Mouse (Mus musculus) liver, embryonic 14.5 days (tissue): ENCODE data around the gene Pard6a. TPM values are rescaled to one million over a fixed set of nuclear protein-coding genes. Genes with fewer than 3 reads are reported as not detected.
A peak's percentile ranks its signal among the peaks of the same experiment; 100 is the strongest.

Source experiments
- ATAC-seq: fragments of 200-750 bp; cut with Nextera tagmentation; 2 replicates; pipeline ENCODE4 v1.8.0; 2017; ENCODE audit warnings: moderate number of reproducible peaks, mild to moderate bottlenecking, moderate library complexity; ENCODE audit not compliant: insufficient read depth
- DNase-seq, 3 experiments: peaks; one replicate each; pipeline ENCODE4 v3.0.0-alpha.2; 2012 to 2013; ENCODE audit warnings: low read depth in 3 of 3, low spot score in 3 of 3
- H3K27ac ChIP-seq: fragments of 300-500 bp; sonication (generic); 2 replicates; pipeline ENCODE4 v1.5.1; 2014; ENCODE audit warnings: moderate library complexity, mild to moderate bottlenecking, control low read depth, inconsistent platforms
- H3K27me3 ChIP-seq: fragments of 300-500 bp; sonication (generic); 2 replicates; pipeline ENCODE4 v1.6.1; 2014; ENCODE audit warnings: mild to moderate bottlenecking, low read length, moderate library complexity; ENCODE audit not compliant: control insufficient read depth, insufficient read depth
- H3K36me3 ChIP-seq: fragments of 300-500 bp; sonication (generic); replicated peaks from 2 replicates; pipeline ENCODE4 v1.6.1; 2014; ENCODE audit warnings: low read depth; ENCODE audit not compliant: control insufficient read depth, insufficient read depth
- H3K4me1 ChIP-seq, 2 experiments: fragments of 200-500 bp in 1 of 2; fragments of 300-500 bp in 1 of 2; sonication (generic) in 1 of 2; replicated peaks; 2 replicates each; pipeline ENCODE4 v1.6.1; 2012 to 2014; ENCODE audit warnings: antibody characterized with exemption in 1 of 2, inconsistent platforms in 1 of 2, low read length in 1 of 2; ENCODE audit not compliant: control insufficient read depth in 2 of 2, insufficient read depth in 2 of 2
- H3K4me2 ChIP-seq: fragments of 300-500 bp; sonication (generic); 2 replicates; pipeline ENCODE4 v1.6.1; 2014; ENCODE audit warnings: low read depth, mild to moderate bottlenecking, control low read depth, moderate library complexity
- H3K4me3 ChIP-seq, 2 experiments: fragments of 200-500 bp in 1 of 2; fragments of 300-500 bp in 1 of 2; sonication (generic) in 1 of 2; 2 replicates each; pipeline ENCODE4 v1.5.1; 2012 to 2014; ENCODE audit warnings: low read depth in 2 of 2, low read length in 2 of 2, mild to moderate bottlenecking in 2 of 2, control low read depth in 1 of 2, inconsistent platforms in 1 of 2, moderate library complexity in 1 of 2; ENCODE audit not compliant: insufficient read depth in 1 of 2
- H3K9ac ChIP-seq: fragments of 300-500 bp; sonication (generic); replicated peaks from 2 replicates; pipeline ENCODE4 v1.6.1; 2014; ENCODE audit warnings: mild to moderate bottlenecking, control low read depth, moderate library complexity
- H3K9me3 ChIP-seq: fragments of 300-500 bp; sonication (generic); 2 replicates; pipeline ENCODE4 v1.6.1; 2016; ENCODE audit warnings: low read length, mixed read lengths; ENCODE audit not compliant: control insufficient read depth
- CTCF ChIP-seq: IDR thresholded peaks from 2 replicates; pipeline ENCODE4 v1.5.1; 2016; ENCODE audit warnings: antibody characterized with exemption, low read depth, control low read depth
- EP300 ChIP-seq: IDR thresholded peaks from 2 replicates; pipeline ENCODE4 v1.6.1; 2016; ENCODE audit warnings: antibody characterized with exemption, low read depth
- WGBS: fragments of 180-500 bp; shearing (Covaris S2); extraction: QIAGEN DNeasy Blood & Tissue Kit; methylation state at CpG from one replicate; pipeline ENCODE4 v1.1.7; 2014; ENCODE audit not compliant: insufficient replicate concordance; 5-methylcytosine and 5-hydroxymethylcytosine counted together
- polyA plus RNA-seq, 2 experiments: library from polyadenylated mRNA; depleted of rRNA in 1 of 2; stranded (reverse) in 1 of 2; unstranded in 1 of 2; fragments of >200 nt; fragmentation: Nextera tagmentation in 1 of 2; extraction: Ambion mirVana in 1 of 2; gene quantifications; 2 replicates each; pipeline versions ENCODE4 v1.2.1 to v1.2.3; 2012 to 2014

Pard6a gene
- polyA plus RNA-seq (2012; rRNA removed) (5.9 and 6.0 TPM in 2 replicates), polyA plus RNA-seq (2014; fragmentation: Nextera tagmentation; extraction: Ambion mirVana) (6.4 and 7.9 TPM in 2 replicates)

DNA sequence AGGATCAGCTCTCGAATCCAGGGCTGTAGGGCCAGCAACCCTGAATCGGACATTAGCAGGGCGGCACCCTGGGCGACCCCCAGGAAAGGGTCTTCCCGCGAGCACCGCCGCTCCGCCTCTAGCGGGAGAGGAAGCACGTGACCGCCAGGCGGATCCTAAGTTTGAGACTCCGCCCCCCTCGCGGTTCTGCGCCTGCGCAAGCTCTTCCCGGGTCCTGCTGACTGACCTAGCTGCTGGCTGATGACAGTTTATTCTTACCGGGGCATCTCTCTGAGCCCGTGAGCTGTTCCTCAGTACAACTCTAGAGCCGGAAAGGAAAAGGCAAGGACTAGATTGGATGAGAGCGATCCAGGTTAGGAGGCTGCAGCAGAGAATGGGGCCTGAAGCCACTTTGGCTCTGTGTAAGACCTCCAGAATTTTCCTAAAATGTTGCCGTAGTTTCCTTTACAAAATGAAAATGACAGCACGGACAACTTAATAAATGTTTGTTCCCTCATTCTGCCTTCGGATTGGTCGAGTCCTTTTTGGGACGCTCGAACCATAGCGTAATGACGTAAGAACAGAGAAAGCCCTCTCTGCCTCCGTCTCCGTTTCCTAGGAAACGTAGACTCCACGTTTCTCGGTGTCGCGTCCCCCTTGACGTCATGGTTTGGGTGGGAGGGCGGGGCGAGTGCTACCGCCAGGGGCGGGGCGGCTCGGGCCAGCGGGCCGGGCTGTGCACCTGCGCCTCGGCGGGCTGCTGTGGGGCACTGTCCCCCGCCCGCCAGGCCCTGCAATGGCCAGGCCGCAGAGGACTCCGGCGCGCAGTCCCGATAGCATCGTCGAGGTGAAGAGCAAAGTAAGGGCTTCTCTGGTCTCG is at the start of gene Pard6a, which contains the start of gene Acd:
Gene Pard6a, plus strand, starts transcription at position 183 of the 859 bp plus-strand sequence.
Gene Acd, minus strand, starts transcription at position 137 of the 859 bp plus-strand sequence.
- TF ChIP-seq CTCF (0 out of 2 replicates have a peak, but pooled peaks have one; percentile 16), EP300 (no peak)
- Histone ChIP-seq H3K4me3 (peak within 1 kb of the TSS; percentile 77 to 95), H3K36me3 (no peaks in the 10 kb centered on the region; the same call in 1 of the 2 replicates), H3K4me1 (peaks cover 2 to 11% of the 10 kb centered on the region in 2 experiments; a peak in 3 of 4 replicates), H3K9me3 (no peaks in the 10 kb centered on the region), H3K9ac (peak within 1 kb of the TSS; percentile 68), H3K27ac (peak within 1 kb of the TSS; percentile 85), H3K27me3 (no peaks in the 10 kb centered on the region), H3K4me2 (peak within 1 kb of the TSS; percentile 97)
- DNase-seq (peak; percentile 87 to 89 (median 87)), ATAC-seq (peak; percentile 79)
- under 1% methylated on average over 60 of the region's 60 CpGs for WGBS

DNA sequence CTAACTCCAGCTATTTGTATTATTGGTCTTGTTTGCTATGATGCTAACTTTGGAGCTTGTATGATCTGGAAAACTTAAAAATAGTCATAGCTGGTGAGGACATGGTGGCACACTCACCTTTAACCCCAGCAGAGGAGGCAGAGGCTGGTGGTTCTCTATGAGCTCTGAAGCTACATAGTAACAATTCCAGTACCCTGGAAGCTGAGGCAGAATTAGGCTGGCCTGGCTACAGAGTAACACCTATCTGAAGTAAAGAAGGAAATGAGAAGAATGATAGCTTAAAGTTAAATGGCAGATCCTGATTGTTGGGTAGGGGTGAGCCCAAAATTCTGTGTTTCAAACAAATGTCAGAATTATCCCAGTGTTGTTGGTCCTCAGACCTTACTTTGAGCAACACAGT is 43.3 kb upstream of the Pard6a start:
- Histone ChIP-seq H3K4me3 (no peak overlapping the region), H3K27ac (no peak overlapping the region), H3K4me1 (no peaks in the 10 kb centered on the region), H3K4me2 (no peak overlapping the region), H3K9me3 (no peaks in the 10 kb centered on the region), H3K9ac (no peak overlapping the region), H3K27me3 (no peaks in the 10 kb centered on the region), H3K36me3 (peaks cover 17% of the 10 kb centered on the region)
- DNase-seq (no peak), ATAC-seq (no peak)
- no peak for TF ChIP-seq EP300
- TF ChIP-seq CTCF, result no peak

DNA sequence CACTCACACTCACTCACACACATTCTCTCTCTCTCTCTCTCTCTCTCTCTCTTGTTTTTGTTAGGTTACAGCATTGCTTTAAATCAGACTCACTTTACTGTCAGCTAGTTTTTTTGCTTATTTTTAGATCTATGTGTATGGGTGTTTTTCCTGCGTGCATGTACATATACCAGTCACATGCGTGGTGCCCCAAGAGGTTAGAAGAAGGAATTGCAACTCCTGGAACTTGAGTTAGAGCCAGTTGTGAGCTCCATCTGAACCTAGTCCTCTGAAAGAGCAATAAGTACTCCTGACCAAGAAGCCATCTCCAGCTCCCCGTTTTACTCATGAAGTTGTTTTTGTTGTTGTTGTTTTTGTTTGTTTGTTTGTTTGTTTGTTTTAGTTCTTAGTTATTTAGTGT is 39.8 kb upstream of the Pard6a start:
- Histone ChIP-seq H3K27ac (no peak overlapping the region), H3K4me2 (no peak overlapping the region)
- TF ChIP-seq CTCF (peak; percentile 59; the same call in 1 of the 2 replicates), EP300 (no peak)

DNA sequence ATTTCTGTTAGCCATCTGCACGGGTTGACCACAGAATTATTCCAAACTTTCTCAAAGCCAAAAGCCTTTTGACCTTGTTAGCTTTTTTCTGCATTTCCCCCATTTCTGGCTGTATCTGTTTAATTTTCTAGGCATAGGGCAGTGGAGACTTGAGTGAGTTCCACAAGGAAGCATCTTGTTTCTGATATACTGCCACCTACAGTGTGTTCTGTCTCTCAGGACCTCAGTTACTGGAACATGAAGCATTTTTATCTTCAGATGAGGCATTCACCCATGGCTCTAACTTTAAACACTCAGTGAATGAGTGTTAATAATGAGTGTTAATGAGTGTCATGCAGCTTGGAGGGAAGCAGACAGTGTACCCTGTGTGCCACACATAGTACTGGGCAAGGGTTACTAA is 23.1 kb upstream of the Pard6a start:
- ATAC-seq, result no peak
- no peak overlapping the region for H3K4me2 ChIP-seq
- H3K4me1 ChIP-seq, result no peaks in the 10 kb centered on the region
- no peak for DNase-seq
- H3K27me3 ChIP-seq, result no peaks in the 10 kb centered on the region
- TF ChIP-seq EP300, result no peak
- no peak for TF ChIP-seq CTCF
- WGBS, result 76% methylated on average over 1 of the region's 1 CpGs
- no peak overlapping the region for H3K27ac ChIP-seq
- H3K9me3 ChIP-seq, result no peaks in the 10 kb centered on the region
- no peak overlapping the region for H3K4me3 ChIP-seq
- H3K36me3 ChIP-seq, result peaks cover 91% of the 10 kb centered on the region
- H3K9ac ChIP-seq, result no peak overlapping the region

More for the DNA sequence above, 39.8 kb upstream of the Pard6a start:
- no peaks in the 10 kb centered on the region for H3K27me3 ChIP-seq
- DNase-seq, result no peak
- H3K9me3 ChIP-seq, result no peaks in the 10 kb centered on the region
- H3K36me3 ChIP-seq, result peaks cover 24% of the 10 kb centered on the region
- 66% methylated on average over 3 of the region's 3 CpGs for WGBS
- no peak for ATAC-seq
- no peak overlapping the region for H3K4me3 ChIP-seq
- H3K4me1 ChIP-seq, result no peaks in the 10 kb centered on the region
- H3K9ac ChIP-seq, result no peak overlapping the region

DNA sequence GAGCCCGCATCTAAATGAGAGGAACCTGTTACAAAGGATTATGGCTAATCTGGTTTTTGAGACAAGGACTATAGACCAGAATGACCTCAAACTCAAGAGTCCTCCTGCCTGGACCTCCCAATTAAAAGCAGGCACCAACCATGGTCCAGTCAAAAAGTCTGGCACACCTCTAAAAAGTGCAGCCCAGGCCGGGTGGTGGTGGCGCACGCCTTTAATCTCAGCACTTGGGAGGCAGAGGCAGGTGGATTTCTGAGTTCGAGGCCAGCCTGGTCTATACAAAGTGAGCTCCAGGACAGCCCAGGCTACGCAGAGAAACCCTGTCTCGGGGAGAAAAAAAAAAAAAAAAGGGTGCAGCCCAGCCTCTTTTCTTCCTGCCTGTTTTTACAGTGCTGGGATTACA is 15.6 kb upstream of the Pard6a start:
- H3K27me3 ChIP-seq, result no peaks in the 10 kb centered on the region
- H3K27ac ChIP-seq, result no peak overlapping the region
- peaks cover 35% of the 10 kb centered on the region for H3K36me3 ChIP-seq
- H3K9ac ChIP-seq, result no peak overlapping the region
- no peaks in the 10 kb centered on the region for H3K9me3 ChIP-seq
- no peak for ATAC-seq
- H3K4me1 ChIP-seq, result no peaks in the 10 kb centered on the region
- TF ChIP-seq CTCF (no peak), EP300 (no peak)
- no peak overlapping the region for H3K4me3 ChIP-seq
- DNase-seq, result no peak
- 64% methylated on average over 7 of the region's 7 CpGs for WGBS
- H3K4me2 ChIP-seq, result peak overlapping the region; percentile 38; the same call in 1 of the 2 replicates
